Comparison of ENCODE assay signal across 8 mouse cellular contexts in genomic region chr6:29024000-29024417, GRCm38 (mm10). TPM values are rescaled to one million over a fixed set of nuclear protein-coding genes. Genes with fewer than 3 reads are reported as not detected.
DNase-seq lines count a peak whose midpoint lies in the region; ATAC-seq lines count a peak whose summit lies in the region.

No protein-coding gene starts in this region.

- H3K4me1 ChIP-seq in embryonic facial prominence, embryonic 10.5 days, result peaks cover 18% of the 10 kb centered on the region
- H3K4me1 ChIP-seq in liver, embryonic 13.5 days (replicated peaks), result 0 out of 2 replicates have a peak, but pooled peaks cover 3% of the 10 kb centered on the region
- peaks cover 3% of the 10 kb centered on the region; the same call in 1 of the 2 replicates for H3K4me1 ChIP-seq in neural tube, embryonic 11.5 days (ENCODE audit: control insufficient read depth, insufficient read depth, low read length)

- H3K27me3 ChIP-seq in embryonic facial prominence, embryonic 10.5 days (replicated peaks; ENCODE audit: low read depth, poor library complexity, severe bottlenecking), result peaks cover 58% of the 10 kb centered on the region
- H3K27me3 ChIP-seq in liver, embryonic 13.5 days, result peaks cover 62% of the 10 kb centered on the region
- H3K27me3 ChIP-seq in neural tube, embryonic 11.5 days (ENCODE audit: control insufficient read depth, insufficient read depth, low read length), result 0 out of 2 replicates have a peak, but pooled peaks cover 2% of the 10 kb centered on the region

- no peak overlapping the region for H3K9ac ChIP-seq in liver, embryonic 13.5 days
- peak overlapping the region; percentile 7; the same call in 1 of the 2 replicates for H3K9ac ChIP-seq in neural tube, embryonic 11.5 days (ENCODE audit: low read length)

- no peaks in the 10 kb centered on the region for H3K36me3 ChIP-seq in embryonic facial prominence, embryonic 10.5 days (replicated peaks)
- no peaks in the 10 kb centered on the region for H3K36me3 ChIP-seq in liver, embryonic 13.5 days
- H3K36me3 ChIP-seq in neural tube, embryonic 11.5 days (ENCODE audit: control insufficient read depth, insufficient read depth, low read length), result no peaks in the 10 kb centered on the region

- H3K4me3 ChIP-seq in embryonic facial prominence, embryonic 10.5 days, result peak overlapping the region; percentile 36
- H3K4me3 ChIP-seq in liver, embryonic 13.5 days (replicated peaks), result no peak overlapping the region
- H3K4me3 ChIP-seq in neural tube, embryonic 11.5 days (ENCODE audit: low read depth, low read length), result no peak overlapping the region

- WGBS in embryonic facial prominence, embryonic 10.5 days, result 8% methylated on average over 16 of the region's 16 CpGs
- whole genome bisulfite sequencing in liver, embryonic 13.5 days (ENCODE audit: insufficient replicate concordance), result 6% methylated on average over 16 of the region's 16 CpGs
- 9% methylated on average over 16 of the region's 16 CpGs for WGBS in neural tube, embryonic 11.5 days

- ATAC-seq in liver, embryonic 13.5 days (ENCODE audit: low read depth), result peak; percentile 12; the same call in 1 of the 2 replicates
- peak; percentile 62 for ATAC-seq in neural tube, embryonic 11.5 days (ENCODE audit: insufficient read depth, low FRiP score, low TSS enrichment)

- DNase-seq in CD4-positive, CD25-positive, alpha-beta regulatory T cell, adult 2 months (ENCODE audit: low read depth, low spot score), result peak; percentile 80
- peak; percentile 84 for DNase-seq in adrenal gland, postnatal 10 days
- DNase-seq in embryonic facial prominence, embryonic 10.5 days (ENCODE audit: low spot score), result peak; percentile 88
- peak; percentile 68 for DNase-seq in heart, adult 8-10 months (ENCODE audit: low spot score)
- peak; percentile 47 for DNase-seq in kidney, adult 9 months
- DNase-seq in liver, embryonic 13.5 days, result peak; percentile 18
- peak; percentile 89 for DNase-seq in neural tube, embryonic 11.5 days (ENCODE audit: low spot score)
- DNase-seq in testis, postnatal 10 days (ENCODE audit: low spot score), result peak; percentile 88

- H3K27ac ChIP-seq in embryonic facial prominence, embryonic 10.5 days (replicated peaks), result no peak overlapping the region; the same call in 1 of the 2 replicates
- H3K27ac ChIP-seq in liver, embryonic 13.5 days, result no peak overlapping the region
- no peak overlapping the region for H3K27ac ChIP-seq in neural tube, embryonic 11.5 days (ENCODE audit: low read depth, low read length)

- H3K4me2 ChIP-seq in liver, embryonic 13.5 days, result no peak overlapping the region
- peak overlapping the region; percentile 19; the same call in 1 of the 2 replicates for H3K4me2 ChIP-seq in neural tube, embryonic 11.5 days (ENCODE audit: low read depth)

- H3K9me3 ChIP-seq in embryonic facial prominence, embryonic 10.5 days, result no peaks in the 10 kb centered on the region
- H3K9me3 ChIP-seq in liver, embryonic 13.5 days (replicated peaks), result no peaks in the 10 kb centered on the region
- H3K9me3 ChIP-seq in neural tube, embryonic 11.5 days (ENCODE audit: control insufficient read depth, low read length), result no peaks in the 10 kb centered on the region

RNA-seq across cellular contexts. Expression of gene Lep, which starts 36.0 kb away (rescaled TPM):
- 1 to 10 TPM; 6.8 to 8.6 TPM for total RNA-seq in adrenal gland, postnatal 10 days (2021)
- not detected in 2 replicates for polyA plus RNA-seq in embryonic facial prominence, embryonic 10.5 days (2016; fragmentation: Nextera tagmentation; extraction: Ambion mirVana)
- 1 to 10 TPM in 2 of 4 experiments, under 1 TPM in 1, not detected in 1; 0.22 to 1.8 (median 1.4) TPM for total RNA-seq in heart, adult 8-10 months (2022)
- not detected in 2 replicates for polyA plus RNA-seq in liver, embryonic 13.5 days (2015; fragmentation: Nextera tagmentation; extraction: Ambion mirVana)
- not detected in 2 replicates for polyA plus RNA-seq in neural tube, embryonic 11.5 days (2014; fragmentation: Nextera tagmentation; extraction: Ambion mirVana)

Comparison
In these comparisons a context has a peak if more than half of its experiments do, and no peak if none do; other contexts are left out.
1. DNase-seq: peak in every context shown above with its lines; median percentile 89 in neural tube, embryonic 11.5 days; 88 in embryonic facial prominence, embryonic 10.5 days; 88 in testis, postnatal 10 days; 84 in adrenal gland, postnatal 10 days; 80 in CD4-positive, CD25-positive, alpha-beta regulatory T cell, adult 2 months; 68 in heart, adult 8-10 months; 47 in kidney, adult 9 months; 18 in liver, embryonic 13.5 days.